Mouse (Mus musculus): Measurements from ENCODE around the gene Eif2b3.

Gene Eif2b3

GRCm38 (mm10) chr4:117014901-117015415 is 4.2 kb upstream of the Eif2b3 start:
- DNase-seq (ENCODE audit: low spot score) = no peak

GRCm38 (mm10) chr4:117017738-117018137 is 1.5 kb upstream of the Eif2b3 start:
- DNase-seq (ENCODE audit: low spot score) = no peak

GRCm38 (mm10) chr4:117018327-117018726 is 875 bp upstream of the Eif2b3 start:
- no peak for DNase-seq (ENCODE audit: low spot score)

GRCm38 (mm10) chr4:117023469-117023868 is 4.3 kb downstream of the Eif2b3 start:
- DNase-seq (ENCODE audit: low spot score) = no peak

- DNase-seq (ENCODE audit: low spot score) = no peak
Measured at GRCm38 (mm10) chr4:117031105-117031504, 11.9 kb downstream of the Eif2b3 start.

- peak; percentile 11 for DNase-seq (ENCODE audit: low spot score)
Measured at GRCm38 (mm10) chr4:117039925-117040687, 20.9 kb downstream of the Eif2b3 start.

- no peak for DNase-seq (ENCODE audit: low spot score)
Measured at GRCm38 (mm10) chr4:117040791-117041190, 21.6 kb downstream of the Eif2b3 start.

GRCm38 (mm10) chr4:117041283-117041721 is 22.1 kb downstream of the Eif2b3 start:
- peak; percentile 17 for DNase-seq (ENCODE audit: low spot score)

GRCm38 (mm10) chr4:117048836-117049235 is 29.6 kb downstream of the Eif2b3 start:
- DNase-seq (ENCODE audit: low spot score) = no peak

- DNase-seq (ENCODE audit: low spot score) = no peak
Measured at GRCm38 (mm10) chr4:117049485-117049884, 30.3 kb downstream of the Eif2b3 start.

- no peak for DNase-seq (ENCODE audit: low spot score)
Measured at GRCm38 (mm10) chr4:117052626-117053025, 33.4 kb downstream of the Eif2b3 start.

GRCm38 (mm10) chr4:117053956-117054355 is 34.8 kb downstream of the Eif2b3 start:
- no peak for DNase-seq (ENCODE audit: low spot score)

GRCm38 (mm10) chr4:117056102-117056501 is 36.9 kb downstream of the Eif2b3 start:
- DNase-seq (ENCODE audit: low spot score) = no peak

GRCm38 (mm10) chr4:117056514-117056913 is 37.3 kb downstream of the Eif2b3 start:
- DNase-seq (ENCODE audit: low spot score) = no peak

GRCm38 (mm10) chr4:117058512-117058911 is 39.3 kb downstream of the Eif2b3 start:
- DNase-seq (ENCODE audit: low spot score) = no peak

GRCm38 (mm10) chr4:117062700-117063390 is 43.6 kb downstream of the Eif2b3 start:
- no peak for DNase-seq (ENCODE audit: low spot score)

- DNase-seq (ENCODE audit: low spot score) = no peak
Measured at GRCm38 (mm10) chr4:117068035-117068434, 48.8 kb downstream of the Eif2b3 start.

GRCm38 (mm10) chr4:117069647-117070046 is 50.4 kb downstream of the Eif2b3 start:
- no peak for DNase-seq (ENCODE audit: low spot score)

GRCm38 (mm10) chr4:117070624-117071023 is 51.4 kb downstream of the Eif2b3 start:
- no peak for DNase-seq (ENCODE audit: low spot score)

GRCm38 (mm10) chr4:117071183-117071582 is 52.0 kb downstream of the Eif2b3 start:
- no peak for DNase-seq (ENCODE audit: low spot score)

GRCm38 (mm10) chr4:117087948-117088640 is 68.9 kb downstream of the Eif2b3 start:
- DNase-seq (ENCODE audit: low spot score) = no peak

GRCm38 (mm10) chr4:117090586-117090985 is 71.4 kb downstream of the Eif2b3 start:
- no peak for DNase-seq (ENCODE audit: low spot score)
